In the genomic region with DNA sequence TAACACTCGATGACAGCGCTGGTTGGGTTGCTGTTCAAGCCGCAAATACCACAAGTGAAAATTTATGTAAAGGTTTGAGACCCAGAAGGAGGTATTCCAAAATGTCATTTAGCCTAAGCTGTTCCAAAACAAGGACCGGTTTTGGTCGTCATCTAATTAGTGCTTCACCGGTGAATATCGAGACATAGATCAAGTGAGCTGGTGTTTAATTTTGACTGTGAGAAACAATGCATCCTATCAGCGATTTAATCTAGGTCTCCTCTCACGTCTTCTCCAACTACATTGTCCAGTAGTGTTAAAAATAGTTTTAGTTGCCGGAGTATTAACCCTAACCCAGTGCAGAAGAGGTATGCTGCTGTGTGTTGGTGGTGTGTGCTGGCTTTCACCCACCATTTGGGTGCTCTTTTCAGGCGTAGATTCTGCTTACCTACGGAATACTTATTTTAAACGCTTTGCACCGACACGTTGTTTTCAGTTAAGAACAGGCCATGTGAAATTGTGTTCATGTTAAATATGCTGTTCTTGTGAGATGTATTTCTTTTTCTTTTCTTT, we compare ENCODE assay signal across 8 mouse cellular contexts. TPM values are rescaled to one million over a fixed set of nuclear protein-coding genes. Genes with fewer than 3 reads are reported as not detected.
DNase-seq lines count a peak whose midpoint lies in the region; ATAC-seq and TF ChIP-seq lines count a peak whose summit lies in the region.

No protein-coding gene starts in this region.

- no peaks in the 10 kb centered on the region for H3K36me3 ChIP-seq in testis, adult 2 months (ENCODE audit: control insufficient read depth, insufficient read depth, low read length)
- no peaks in the 10 kb centered on the region for H3K36me3 ChIP-seq in limb, embryonic 15.5 days
- H3K36me3 ChIP-seq in stomach, postnatal 0 days (ENCODE audit: control insufficient read depth, insufficient read depth, low read length) = no peaks in the 10 kb centered on the region

- H3K27me3 ChIP-seq in testis, adult 2 months (ENCODE audit: control insufficient read depth, insufficient read depth, low read length) = no peaks in the 10 kb centered on the region
- H3K27me3 ChIP-seq in limb, embryonic 15.5 days = no peaks in the 10 kb centered on the region
- H3K27me3 ChIP-seq in stomach, postnatal 0 days (ENCODE audit: control insufficient read depth, insufficient read depth, low read length) = no peaks in the 10 kb centered on the region

- peak; percentile 3 for DNase-seq in embryo, embryonic 11 days
- DNase-seq in embryo, embryonic 10 days (ENCODE audit: low spot score) = no peak
- no peak for DNase-seq in testis, postnatal 10 days (ENCODE audit: low spot score)
- DNase-seq in stomach, postnatal 0 days (ENCODE audit: low spot score) = no peak
- DNase-seq in thymus, adult 18-20 months = no peak
- DNase-seq in gastrocnemius, adult 8-10 months (ENCODE audit: low spot score in 2 of 2) = no peak

- TF ChIP-seq EP300 in stomach, postnatal 0 days (optimal IDR thresholded peaks at IDR 0.05) = no peak

- under 1% methylated on average over 15 of the region's 15 CpGs for WGBS in limb, embryonic 15.5 days
- WGBS in stomach, postnatal 0 days = 2% methylated on average over 15 of the region's 15 CpGs

- H3K9ac ChIP-seq in limb, embryonic 15.5 days = peak overlapping the region; percentile 92
- peak overlapping the region; percentile 88 for H3K9ac ChIP-seq in stomach, postnatal 0 days (ENCODE audit: low read length)

- H3K27ac ChIP-seq in testis, adult 2 months (ENCODE audit: control insufficient read depth, insufficient read depth, low read depth, low read length) = peak overlapping the region; percentile 91
- peak overlapping the region; percentile 98 for H3K27ac ChIP-seq in limb, embryonic 15.5 days
- peak overlapping the region; percentile 98 for H3K27ac ChIP-seq in stomach, postnatal 0 days (replicated peaks)

- no peak for TF ChIP-seq POLR2A in testis, adult 2 months (IDR thresholded peaks at IDR 0.05; ENCODE audit: control insufficient read depth, low read depth, low read length)

- no peaks in the 10 kb centered on the region for H3K4me1 ChIP-seq in testis, adult 2 months (ENCODE audit: control insufficient read depth, insufficient read depth, low read length)
- H3K4me1 ChIP-seq in limb, embryonic 15.5 days = no peaks in the 10 kb centered on the region; the same call in 1 of the 2 replicates
- peaks cover 5% of the 10 kb centered on the region for H3K4me1 ChIP-seq in stomach, postnatal 0 days (replicated peaks; ENCODE audit: control insufficient read depth, insufficient read depth)

- no peak for TF ChIP-seq CTCF in testis, adult 2 months (IDR thresholded peaks at IDR 0.05; ENCODE audit: control insufficient read depth, insufficient read depth, insufficient replicate concordance, low read depth, low read length)
- TF ChIP-seq CTCF in stomach, postnatal 0 days (IDR thresholded peaks at IDR 0.05; ENCODE audit: low read depth) = no peak

- peak overlapping the region; percentile 99 for H3K4me3 ChIP-seq in testis, adult 2 months (ENCODE audit: control insufficient read depth, low read depth, low read length)
- H3K4me3 ChIP-seq in limb, embryonic 15.5 days = peak overlapping the region; percentile 90
- peak overlapping the region; percentile 86 for H3K4me3 ChIP-seq in stomach, postnatal 0 days (ENCODE audit: low read depth, low read length)

- no peak for ATAC-seq in limb, embryonic 15.5 days (ENCODE audit: insufficient number of reproducible peaks, low FRiP score, low TSS enrichment, low read depth)
- ATAC-seq in stomach, postnatal 0 days (ENCODE audit: low FRiP score, low TSS enrichment) = no peak

- peak overlapping the region; percentile 59 for H3K4me2 ChIP-seq in limb, embryonic 15.5 days
- peak overlapping the region; percentile 70 for H3K4me2 ChIP-seq in stomach, postnatal 0 days (replicated peaks; ENCODE audit: low read depth)

- H3K9me3 ChIP-seq in limb, embryonic 15.5 days = no peaks in the 10 kb centered on the region
- no peaks in the 10 kb centered on the region for H3K9me3 ChIP-seq in stomach, postnatal 0 days (ENCODE audit: control insufficient read depth, low read length)

RNA-seq across cellular contexts. Expression of a gene that starts 1.2 kb away (rescaled TPM):
- 3.3 and 4.2 TPM in 2 replicates for polyA plus RNA-seq in testis, adult 2 months (2012; rRNA removed)
- 19.0 and 19.5 TPM in 2 replicates for polyA plus RNA-seq in limb, embryonic 15.5 days (2015; fragmentation: Nextera tagmentation; extraction: Ambion mirVana)
- polyA plus RNA-seq in stomach, postnatal 0 days (2015; fragmentation: Nextera tagmentation; extraction: Ambion mirVana) = 8.0 and 8.5 TPM in 2 replicates
- 10 to 100 TPM; 22.9 to 33.2 (median 24.4) TPM for total RNA-seq in gastrocnemius, adult 8-10 months (2022)
